Mouse (Mus musculus): ENCODE data around the gene 1700013F07Rik. TPM values are rescaled to one million over a fixed set of nuclear protein-coding genes. Genes with fewer than 3 reads are reported as not detected.
"Not testable (repeated sequence)": the region's sequence is repeated elsewhere in the genome, so short reads cannot be mapped to it uniquely, and the experiment has no call there.

The 1700013F07Rik gene
- 2.8 and 3.5 TPM in 2 replicates for polyA plus RNA-seq (2015; fragmentation: Nextera tagmentation; extraction: Ambion mirVana)

DNA sequence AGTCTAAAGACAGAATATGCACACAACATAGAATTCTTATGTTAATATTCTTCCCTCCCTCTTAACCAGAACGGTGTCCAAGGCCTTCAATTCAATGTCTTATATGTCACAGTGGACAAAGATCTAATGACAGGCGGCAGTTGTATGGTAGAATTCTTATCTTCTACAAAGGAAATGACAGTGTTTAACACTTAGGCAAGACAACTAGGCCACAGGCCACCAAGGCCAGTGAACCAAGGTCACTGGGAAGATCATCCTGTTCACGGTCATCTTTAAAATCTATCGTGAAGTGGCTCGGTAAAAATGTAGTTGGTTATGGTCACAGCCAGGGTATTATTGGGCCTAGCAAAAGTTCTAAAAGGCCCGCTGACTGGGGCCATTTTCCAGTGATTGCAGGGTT is at the start of gene 1700013F07Rik:
Gene 1700013F07Rik (plus strand): TSS at position 200 of the 400 bp plus-strand sequence.
- no peak for ATAC-seq (replicated peaks)
- H3K9ac ChIP-seq, result no peak within 1 kb of the TSS
- no peaks in the 10 kb centered on the region for H3K36me3 ChIP-seq (replicated peaks)
- H3K4me1 ChIP-seq, result peaks cover 12% of the 10 kb centered on the region
- no peak within 1 kb of the TSS for H3K27ac ChIP-seq
- 87% methylated on average over 6 of the region's 6 CpGs for WGBS
- H3K27me3 ChIP-seq (replicated peaks), result no peaks in the 10 kb centered on the region
- no peak within 1 kb of the TSS for H3K4me2 ChIP-seq
- H3K9me3 ChIP-seq, result no peaks in the 10 kb centered on the region
- no peak within 1 kb of the TSS for H3K4me3 ChIP-seq

DNA sequence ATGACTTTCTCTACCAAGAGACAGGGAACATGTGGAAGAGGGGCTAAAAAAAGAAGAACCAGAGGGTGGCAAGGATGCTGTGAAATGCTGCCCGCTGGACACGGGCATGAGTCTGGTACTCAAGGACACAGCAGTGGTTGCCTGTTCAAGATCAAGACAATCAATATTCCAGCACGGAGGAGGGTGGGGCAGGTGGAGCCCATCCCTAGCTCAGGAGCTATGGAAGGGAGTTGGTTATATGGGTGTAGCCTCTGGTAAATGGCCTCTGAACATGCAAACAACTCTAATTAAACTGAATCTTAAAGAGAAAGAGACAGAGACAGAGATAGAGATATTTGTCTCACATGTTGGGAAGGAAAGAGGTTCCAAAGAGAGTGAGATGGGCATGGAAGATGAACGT is 49.2 kb upstream of the 1700013F07Rik start:
- no peaks in the 10 kb centered on the region for H3K27me3 ChIP-seq (replicated peaks)
- H3K9ac ChIP-seq, result no peak overlapping the region
- no peaks in the 10 kb centered on the region for H3K4me1 ChIP-seq
- H3K27ac ChIP-seq, result no peak overlapping the region
- H3K4me2 ChIP-seq, result no peak overlapping the region
- H3K4me3 ChIP-seq, result no peak overlapping the region
- 92% methylated on average over 4 of the region's 4 CpGs for WGBS
- H3K9me3 ChIP-seq, result no peaks in the 10 kb centered on the region
- H3K36me3 ChIP-seq (replicated peaks), result no peaks in the 10 kb centered on the region; the same call in 1 of the 2 replicates
- ATAC-seq (replicated peaks), result no peak

DNA sequence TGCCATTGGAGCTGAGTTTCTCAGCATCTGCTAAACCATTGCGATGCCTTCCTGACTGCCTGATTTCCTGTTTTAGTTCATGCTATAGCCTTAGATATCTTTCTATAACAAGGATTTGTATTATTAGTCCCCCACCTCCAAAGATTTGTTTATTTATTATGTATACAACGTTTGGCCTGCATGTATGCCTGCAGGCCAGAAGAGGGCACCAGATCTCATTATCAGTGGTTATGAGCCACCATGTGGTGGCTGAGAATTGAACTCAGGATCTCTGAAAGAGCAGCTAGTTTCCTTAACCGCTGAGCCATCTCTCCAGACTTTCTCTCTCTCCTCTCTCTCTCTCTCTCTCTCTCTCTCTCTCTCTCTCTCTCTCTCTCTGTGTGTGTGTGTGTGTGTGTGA is 44.0 kb upstream of the 1700013F07Rik start:
- H3K27me3 ChIP-seq (replicated peaks), result no peaks in the 10 kb centered on the region
- ATAC-seq (replicated peaks), result no peak
- H3K36me3 ChIP-seq (replicated peaks), result no peaks in the 10 kb centered on the region; the same call in 1 of the 2 replicates
- H3K4me1 ChIP-seq, result no peaks in the 10 kb centered on the region
- no peak overlapping the region for H3K4me2 ChIP-seq
- H3K4me3 ChIP-seq, result no peak overlapping the region
- WGBS, result 45% methylated on average over 3 of the region's 3 CpGs
- H3K9me3 ChIP-seq, result no peaks in the 10 kb centered on the region
- no peak overlapping the region for H3K27ac ChIP-seq
- no peak overlapping the region for H3K9ac ChIP-seq

DNA sequence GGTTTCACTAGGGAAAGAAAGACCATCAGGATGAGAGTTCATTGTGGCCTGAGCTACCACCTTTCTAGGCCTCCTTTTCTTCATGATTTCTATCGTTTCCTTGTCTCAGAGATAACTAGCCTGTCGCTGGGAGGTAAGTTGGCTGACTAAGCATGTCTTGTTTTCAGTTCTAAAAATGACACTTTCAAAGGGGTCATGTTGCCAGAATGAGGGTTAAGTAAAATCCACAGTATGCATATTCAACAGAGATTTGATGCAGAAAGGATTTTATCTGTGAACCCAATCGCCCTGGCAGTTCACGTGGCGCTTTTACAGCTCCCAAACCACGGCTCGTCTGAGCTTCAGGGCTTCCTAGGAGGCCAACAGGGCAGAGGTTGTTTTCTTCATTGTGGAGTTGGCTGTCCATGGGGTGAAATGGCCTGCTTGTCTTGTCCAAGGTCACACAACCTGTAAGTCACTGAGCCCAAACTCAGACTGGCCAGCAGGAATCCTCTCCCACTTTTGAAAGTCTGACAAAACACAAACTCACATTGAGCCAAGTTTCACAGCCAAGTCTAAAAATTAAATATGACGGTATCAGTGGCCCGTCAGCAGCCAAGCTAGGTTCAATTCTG is 39.0 kb upstream of the 1700013F07Rik start:
- Histone ChIP-seq H3K27me3 (replicated peaks) (no peaks in the 10 kb centered on the region), H3K9me3 (no peaks in the 10 kb centered on the region), H3K27ac (no peak overlapping the region), H3K4me1 (peaks cover 5% of the 10 kb centered on the region; the same call in 1 of the 2 replicates), H3K9ac (no peak overlapping the region), H3K36me3 (replicated peaks) (no peaks in the 10 kb centered on the region), H3K4me3 (no peak overlapping the region), H3K4me2 (no peak overlapping the region)
- ATAC-seq (replicated peaks), result no peak
- WGBS, result 63% methylated on average over 9 of the region's 9 CpGs

DNA sequence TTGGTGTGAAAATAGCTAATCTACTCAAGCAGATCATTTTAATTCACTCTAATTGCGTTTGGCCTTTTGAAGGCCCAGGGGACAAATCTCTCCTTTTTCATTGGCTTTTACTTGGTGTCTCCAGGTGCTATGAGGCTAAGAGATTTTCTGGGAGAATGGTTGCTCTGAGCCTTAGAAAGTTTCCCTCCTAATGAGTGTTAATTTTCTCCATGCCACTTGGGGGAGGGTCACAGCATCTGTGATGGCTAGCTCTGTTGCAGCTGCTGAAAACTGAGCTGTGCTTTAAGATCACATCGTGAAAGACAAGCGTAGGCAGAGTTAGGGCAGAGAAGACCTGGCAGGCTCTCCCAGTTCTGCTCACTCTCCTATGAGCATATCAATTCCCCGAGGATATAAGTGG is 38.5 kb upstream of the 1700013F07Rik start:
- no peaks in the 10 kb centered on the region for H3K9me3 ChIP-seq
- H3K27ac ChIP-seq, result no peak overlapping the region
- H3K9ac ChIP-seq, result no peak overlapping the region
- 31% methylated on average over 4 of the region's 4 CpGs for WGBS
- H3K27me3 ChIP-seq (replicated peaks), result no peaks in the 10 kb centered on the region
- H3K4me3 ChIP-seq, result no peak overlapping the region
- ATAC-seq (replicated peaks), result no peak
- H3K4me1 ChIP-seq, result peaks cover 5% of the 10 kb centered on the region; the same call in 1 of the 2 replicates
- no peaks in the 10 kb centered on the region for H3K36me3 ChIP-seq (replicated peaks)
- H3K4me2 ChIP-seq, result no peak overlapping the region

DNA sequence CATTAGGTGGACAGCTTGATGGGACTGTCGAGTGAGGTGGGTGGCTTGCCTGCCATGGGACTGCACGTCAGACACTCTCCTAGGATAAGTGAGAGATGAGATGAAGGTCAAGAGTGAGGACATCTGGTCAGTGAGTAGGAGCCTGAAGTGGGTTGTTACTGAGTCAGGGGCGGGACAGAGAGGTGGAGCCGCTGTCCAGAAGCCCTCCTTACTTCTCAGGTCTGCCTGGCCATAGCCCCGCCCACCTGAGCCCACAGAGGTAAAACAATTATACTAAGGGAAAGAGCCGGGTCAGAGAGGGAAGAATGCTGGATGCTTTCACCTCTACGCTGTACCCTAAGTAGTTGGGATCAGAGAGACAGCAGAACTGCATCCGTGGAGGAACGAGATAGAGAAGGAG is 36.3 kb upstream of the 1700013F07Rik start:
- H3K9ac ChIP-seq, result no peak overlapping the region
- H3K36me3 ChIP-seq (replicated peaks), result no peaks in the 10 kb centered on the region
- WGBS, result 48% methylated on average over 9 of the region's 9 CpGs
- ATAC-seq (replicated peaks), result no peak
- H3K9me3 ChIP-seq, result no peaks in the 10 kb centered on the region
- H3K4me2 ChIP-seq, result no peak overlapping the region
- H3K4me3 ChIP-seq, result no peak overlapping the region
- H3K27me3 ChIP-seq (replicated peaks), result no peaks in the 10 kb centered on the region
- peaks cover 5% of the 10 kb centered on the region; the same call in 1 of the 2 replicates for H3K4me1 ChIP-seq
- no peak overlapping the region for H3K27ac ChIP-seq

DNA sequence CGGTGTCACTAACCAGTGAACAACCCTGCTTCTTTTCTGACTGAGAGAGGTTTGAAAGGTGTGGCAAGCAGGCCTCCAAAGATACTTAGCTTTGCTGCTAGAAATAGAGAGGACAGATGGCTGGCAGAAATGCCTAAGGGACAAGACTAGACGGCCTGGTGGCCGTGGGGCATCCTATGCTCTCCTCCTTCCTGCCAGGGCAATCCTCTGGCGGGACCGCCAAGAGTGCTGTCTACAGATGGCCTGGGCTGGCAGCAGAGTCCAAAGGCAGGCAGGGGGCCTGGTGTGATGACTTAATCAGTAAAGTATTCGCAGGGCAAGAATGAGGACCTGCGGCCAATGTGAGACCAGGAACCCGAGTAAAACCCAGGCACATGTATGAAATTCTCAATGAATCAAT is 34.1 kb upstream of the 1700013F07Rik start:
- 55% methylated on average over 8 of the region's 8 CpGs for WGBS
- no peak for ATAC-seq (replicated peaks)

DNA sequence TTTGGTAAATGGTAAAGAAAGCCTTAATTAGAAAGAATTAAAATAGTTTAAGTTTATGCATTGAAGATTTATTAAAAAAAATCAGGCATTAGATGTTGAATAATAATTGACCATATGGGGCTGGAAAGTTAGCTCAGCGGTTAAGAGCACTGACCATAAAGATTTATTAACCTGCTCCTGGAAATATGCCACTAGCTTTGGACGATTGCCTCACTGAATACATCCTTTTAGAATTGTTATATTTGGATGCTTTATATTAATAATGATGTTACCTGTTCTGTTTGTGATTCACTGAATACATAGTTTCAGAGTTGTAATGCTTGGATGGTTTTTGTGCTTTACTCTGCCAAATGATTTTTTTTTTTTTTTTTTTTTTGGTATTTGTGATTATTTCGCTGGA is 32.5 kb upstream of the 1700013F07Rik start:
- H3K27ac ChIP-seq; H3K9me3 ChIP-seq; H3K4me3 ChIP-seq; H3K4me1 ChIP-seq; H3K36me3 ChIP-seq (replicated peaks); H3K4me2 ChIP-seq; H3K9ac ChIP-seq; ATAC-seq (replicated peaks); H3K27me3 ChIP-seq (replicated peaks): not testable (repeated sequence)
- 91% methylated on average over 3 of the region's 3 CpGs for WGBS

More for the DNA sequence above, 34.1 kb upstream of the 1700013F07Rik start:
- Histone ChIP-seq H3K36me3 (replicated peaks) (no peaks in the 10 kb centered on the region), H3K27me3 (replicated peaks) (no peaks in the 10 kb centered on the region), H3K4me1 (peaks cover 5% of the 10 kb centered on the region; the same call in 1 of the 2 replicates), H3K9me3 (no peaks in the 10 kb centered on the region), H3K27ac (no peak overlapping the region), H3K4me2 (no peak overlapping the region), H3K9ac (no peak overlapping the region), H3K4me3 (no peak overlapping the region)

DNA sequence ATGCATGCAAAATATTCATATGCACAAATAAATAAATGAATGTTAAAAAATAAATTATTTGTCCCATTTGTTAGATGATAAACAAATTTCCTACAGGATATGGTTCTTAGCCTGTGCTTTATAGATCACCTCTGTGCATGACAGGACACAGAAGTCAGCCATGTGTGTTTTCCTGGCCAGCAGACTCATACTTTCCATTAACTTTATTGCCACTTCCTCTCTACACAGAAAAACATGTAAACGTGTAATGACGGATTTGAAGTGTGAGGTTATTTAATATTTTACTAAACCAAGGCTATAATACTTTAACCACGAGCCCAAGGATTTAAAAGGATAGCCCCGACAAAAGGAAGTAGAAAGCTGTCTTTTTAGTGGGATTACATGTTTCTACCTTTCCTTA is 30.0 kb upstream of the 1700013F07Rik start:
- Histone ChIP-seq H3K9ac (no peak overlapping the region), H3K27ac (no peak overlapping the region), H3K4me3 (no peak overlapping the region), H3K36me3 (replicated peaks) (no peaks in the 10 kb centered on the region), H3K27me3 (replicated peaks) (no peaks in the 10 kb centered on the region), H3K4me1 (no peaks in the 10 kb centered on the region), H3K4me2 (no peak overlapping the region), H3K9me3 (no peaks in the 10 kb centered on the region)
- no peak for ATAC-seq (replicated peaks)
- 86% methylated on average over 4 of the region's 4 CpGs for WGBS

DNA sequence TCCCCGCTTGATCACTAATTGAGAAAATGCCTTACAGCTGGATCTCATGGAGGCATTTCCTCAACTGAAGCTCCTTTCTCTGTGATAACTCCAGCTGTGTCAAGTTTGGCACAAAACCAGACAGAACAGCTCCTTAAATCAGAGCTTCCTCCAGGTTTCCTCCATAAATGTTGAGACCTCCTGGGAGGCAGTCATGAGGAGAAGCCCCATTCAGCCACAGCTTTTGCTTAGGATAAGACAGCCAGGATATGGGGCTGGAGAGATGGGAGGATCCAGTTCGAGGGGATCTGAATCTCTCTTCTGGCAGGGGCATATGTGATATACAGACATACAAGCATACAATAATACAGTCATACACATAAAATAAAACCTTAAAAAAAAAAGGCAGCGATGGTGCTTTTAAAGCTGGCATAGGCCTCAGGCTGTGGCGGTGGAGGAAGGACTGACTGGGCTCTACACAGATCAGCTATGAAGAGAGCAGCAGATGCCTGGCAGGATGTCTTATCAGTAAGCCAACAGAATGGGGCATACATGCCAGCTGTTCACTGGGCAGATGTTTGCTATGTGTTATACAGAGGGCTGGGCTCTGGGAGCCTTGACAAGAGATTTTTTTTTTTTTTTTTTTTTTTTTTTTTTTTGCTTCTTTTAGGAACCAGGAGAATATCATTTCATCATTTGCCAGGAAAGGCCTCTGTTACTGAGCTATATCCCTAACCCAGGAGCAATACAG is 25.0 kb upstream of the 1700013F07Rik start:
- Histone ChIP-seq H3K27me3 (replicated peaks) (no peaks in the 10 kb centered on the region), H3K4me1 (no peaks in the 10 kb centered on the region; the same call in 1 of the 2 replicates), H3K9ac (no peak overlapping the region), H3K4me3 (no peak overlapping the region), H3K36me3 (replicated peaks) (no peaks in the 10 kb centered on the region), H3K27ac (no peak overlapping the region), H3K4me2 (no peak overlapping the region), H3K9me3 (no peaks in the 10 kb centered on the region)
- no peak for ATAC-seq (replicated peaks)
- WGBS, result 74% methylated on average over 4 of the region's 4 CpGs

DNA sequence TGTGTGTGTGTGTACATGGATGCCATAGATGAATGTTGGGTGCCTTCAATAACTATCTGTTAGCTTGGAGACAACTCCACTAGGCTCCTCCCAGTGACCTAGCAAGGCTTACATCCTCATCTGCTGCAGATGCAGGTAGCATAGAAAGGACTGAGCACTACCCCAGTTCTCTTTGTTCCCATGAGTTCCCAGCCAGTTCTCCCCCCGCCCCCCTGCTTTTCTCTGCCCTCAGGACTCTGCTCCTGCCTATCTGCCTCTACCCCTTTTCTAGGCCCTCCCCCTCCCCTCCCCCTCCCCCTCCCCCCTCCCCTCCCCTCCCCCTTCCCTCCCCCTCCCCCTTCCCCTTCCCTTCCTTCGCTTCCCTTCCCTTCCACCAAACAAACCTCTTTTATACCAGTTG is 23.8 kb upstream of the 1700013F07Rik start:
- no peak overlapping the region for H3K4me3 ChIP-seq
- H3K27me3 ChIP-seq (replicated peaks), result no peaks in the 10 kb centered on the region
- no peak overlapping the region for H3K9ac ChIP-seq
- H3K27ac ChIP-seq, result no peak overlapping the region
- 0 out of 2 replicates have a peak, but pooled peaks have one; percentile 28 for ATAC-seq (replicated peaks)
- no peaks in the 10 kb centered on the region; the same call in 1 of the 2 replicates for H3K4me1 ChIP-seq
- WGBS, result 25% methylated on average over 1 of the region's 2 CpGs
- H3K36me3 ChIP-seq (replicated peaks), result no peaks in the 10 kb centered on the region
- H3K9me3 ChIP-seq, result no peaks in the 10 kb centered on the region
- H3K4me2 ChIP-seq, result no peak overlapping the region

DNA sequence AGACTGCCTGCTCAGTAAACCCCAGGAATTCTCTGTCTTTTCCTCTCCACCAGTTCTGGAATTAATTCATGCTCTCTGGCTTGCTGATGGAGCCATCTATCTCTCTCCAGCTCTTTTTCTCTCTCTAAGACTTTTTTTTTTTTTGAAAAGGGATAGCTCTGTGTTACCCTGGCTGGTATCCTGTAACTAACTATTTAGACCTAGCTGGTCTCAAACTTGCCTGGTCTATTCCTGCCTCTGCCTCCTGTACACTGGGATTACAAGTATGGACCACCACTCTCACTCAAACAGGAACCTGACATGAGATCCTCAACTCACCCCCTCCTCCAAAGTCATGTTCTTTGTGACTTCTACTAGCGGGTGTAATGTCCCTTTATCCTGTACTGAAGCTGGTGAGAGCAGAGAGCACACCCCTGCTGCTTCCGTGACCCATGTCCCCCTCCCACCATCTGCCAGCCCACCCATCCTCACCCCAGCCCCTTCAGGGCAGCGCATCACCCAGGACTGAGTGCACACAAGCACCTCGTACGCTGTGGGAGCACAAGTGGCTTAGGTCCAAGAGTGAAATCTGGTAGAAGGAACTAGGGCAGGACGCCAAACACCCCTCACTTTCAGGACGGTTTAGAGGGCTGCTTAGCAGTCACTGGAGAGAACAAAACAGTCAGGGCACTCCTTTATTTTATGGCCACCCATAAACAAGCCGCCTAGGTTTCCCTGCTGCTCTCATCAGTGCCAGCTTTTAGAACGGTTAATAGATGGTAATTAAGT is 23.1 kb upstream of the 1700013F07Rik start:
- 12% methylated on average over 9 of the region's 9 CpGs for WGBS
- no peak overlapping the region for H3K27ac ChIP-seq
- no peak overlapping the region for H3K4me2 ChIP-seq
- H3K27me3 ChIP-seq (replicated peaks), result no peaks in the 10 kb centered on the region
- no peaks in the 10 kb centered on the region for H3K9me3 ChIP-seq
- no peaks in the 10 kb centered on the region; the same call in 1 of the 2 replicates for H3K4me1 ChIP-seq
- ATAC-seq (replicated peaks), result peak; percentile 59
- no peak overlapping the region for H3K9ac ChIP-seq
- H3K4me3 ChIP-seq, result no peak overlapping the region
- no peaks in the 10 kb centered on the region for H3K36me3 ChIP-seq (replicated peaks)

Measured in midbrain, embryonic 15.5 days (tissue).